Mouse (Mus musculus): ENCODE measurements around the gene Lhpp. TPM values are rescaled to one million over a fixed set of nuclear protein-coding genes. Genes with fewer than 3 reads are reported as not detected.

Gene Lhpp
- total RNA-seq, 2 experiments from 2014 or later: 16.5 to 18.3 TPM

DNA sequence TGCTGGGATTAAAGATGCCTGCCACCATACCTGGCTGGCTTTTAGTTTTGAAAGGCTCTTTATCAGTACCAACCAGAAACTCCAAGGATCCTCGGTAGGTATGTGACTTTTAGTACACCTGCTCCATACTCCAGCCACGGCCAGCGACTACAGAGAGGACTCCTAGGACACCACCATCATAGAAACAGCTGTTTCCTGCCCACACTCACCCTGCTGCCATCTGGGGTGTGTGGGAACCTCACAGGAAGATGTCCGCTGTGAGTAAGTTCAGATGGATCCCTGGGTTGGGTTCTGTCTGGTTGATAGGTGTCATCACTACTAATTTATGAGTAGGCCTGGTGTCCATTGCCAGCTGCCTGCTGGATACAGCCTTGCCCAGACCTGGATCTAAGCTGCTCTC lies 88.3 kb downstream of the Lhpp start:
- no peak for DNase-seq (ENCODE audit: low spot score in 2 of 2)
- intact Hi-C loops (cut with DNase I): no loop called here

GRCm38 (mm10) chr7:132699165-132699564 lies 88.7 kb downstream of the Lhpp start:
- intact Hi-C loops (cut with DNase I): no loop called here
- no peak for DNase-seq (ENCODE audit: low spot score in 2 of 2)

GRCm38 (mm10) chr7:132699639-132700038 lies 89.2 kb downstream of the Lhpp start:
- intact Hi-C loops (cut with DNase I): no loop called here
- no peak for DNase-seq (ENCODE audit: low spot score in 2 of 2)

DNA sequence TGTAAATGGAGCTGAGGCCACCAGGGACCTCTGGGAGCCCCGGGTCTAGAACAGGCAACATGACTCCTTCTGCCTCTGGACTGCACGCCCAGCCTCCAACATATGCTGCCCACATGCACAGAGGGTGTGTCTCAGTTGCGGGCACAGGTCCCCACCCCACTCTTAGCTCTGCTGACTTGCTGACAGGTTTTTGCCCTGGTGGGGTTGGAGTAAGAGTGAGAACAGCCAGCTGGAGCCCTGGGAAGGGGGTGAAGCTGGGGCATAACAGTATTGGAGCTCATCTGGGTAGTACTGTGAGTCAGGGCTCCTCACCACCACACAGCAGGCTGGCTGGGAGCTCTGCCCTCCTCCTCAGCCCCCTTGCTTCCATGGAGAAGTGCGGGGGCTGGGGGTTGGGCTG lies 89.7 kb downstream of the Lhpp start:
- intact Hi-C loops (cut with DNase I): no loop called here

GRCm38 (mm10) chr7:132701412-132701811 lies 91.0 kb downstream of the Lhpp start:
- no peak for DNase-seq (ENCODE audit: low spot score in 2 of 2)
- intact Hi-C loops (cut with DNase I): no loop called here

More for the DNA sequence above, 89.7 kb downstream of the Lhpp start:
- no peak for DNase-seq (ENCODE audit: low spot score in 2 of 2)

DNA sequence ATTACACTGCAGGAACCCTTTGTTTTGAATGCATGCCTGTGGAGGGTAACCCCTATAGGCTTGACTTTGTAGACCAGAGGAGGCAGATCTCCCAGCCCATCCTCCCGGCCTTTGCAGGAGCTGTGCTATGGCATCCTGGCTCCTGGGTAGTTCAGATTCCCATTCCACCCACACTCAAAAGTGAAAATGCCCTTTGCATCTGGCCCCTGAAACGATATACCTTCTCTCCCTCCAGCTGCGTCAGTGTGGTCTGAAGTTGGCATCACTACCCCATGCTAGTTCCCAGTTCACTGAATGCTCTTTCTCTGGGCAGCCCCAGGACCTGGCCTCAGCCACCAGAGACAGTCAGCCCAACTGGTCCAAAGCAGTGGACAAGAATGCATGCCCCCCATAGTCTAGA lies 91.6 kb downstream of the Lhpp start:
- intact Hi-C loops (cut with DNase I): no loop called here
- peak in 1 of 2 experiments; percentile 2 for DNase-seq (ENCODE audit: low spot score in 2 of 2)

GRCm38 (mm10) chr7:132702492-132703070 lies 92.1 kb downstream of the Lhpp start:
- DNase-seq (ENCODE audit: low spot score in 2 of 2): peak in 1 of 2 experiments; percentile 8
- intact Hi-C loops (cut with DNase I): no loop called here

GRCm38 (mm10) chr7:132703515-132704309 lies 93.3 kb downstream of the Lhpp start:
- intact Hi-C loops (cut with DNase I): no loop called here

DNA sequence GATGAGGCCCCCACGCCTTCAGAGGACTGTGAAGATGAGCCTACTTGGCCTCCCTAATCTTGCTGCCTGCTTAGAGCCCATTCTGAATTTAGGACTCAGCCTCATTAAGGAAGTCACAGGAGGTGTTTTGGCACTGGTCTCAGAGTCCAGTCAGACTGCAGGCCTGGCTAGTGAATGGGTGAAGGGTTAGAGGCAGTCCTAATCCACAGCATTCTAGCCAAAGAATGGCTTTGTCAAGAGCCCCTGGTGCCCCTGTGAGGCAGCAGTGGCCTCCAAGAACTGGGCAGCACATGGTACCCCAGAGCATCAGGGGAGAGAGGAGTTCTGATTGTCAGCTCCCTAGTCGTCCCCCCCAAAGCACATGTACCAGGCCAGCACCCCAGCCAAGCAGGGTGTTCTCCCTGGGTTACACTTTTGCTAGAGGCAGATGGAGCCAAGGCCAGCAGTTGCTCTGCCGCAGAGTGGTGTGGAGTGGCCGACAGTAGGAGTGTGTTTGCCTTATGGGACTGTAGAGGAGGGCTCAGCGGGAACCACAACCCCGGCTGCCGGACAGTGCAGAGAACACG lies 94.0 kb downstream of the Lhpp start:
- DNase-seq (ENCODE audit: low spot score in 2 of 2): no peak
- intact Hi-C loops (cut with DNase I): no loop called here

More at GRCm38 (mm10) chr7:132703515-132704309, 93.3 kb downstream of the Lhpp start:
- no peak for DNase-seq (ENCODE audit: low spot score in 2 of 2)

DNA sequence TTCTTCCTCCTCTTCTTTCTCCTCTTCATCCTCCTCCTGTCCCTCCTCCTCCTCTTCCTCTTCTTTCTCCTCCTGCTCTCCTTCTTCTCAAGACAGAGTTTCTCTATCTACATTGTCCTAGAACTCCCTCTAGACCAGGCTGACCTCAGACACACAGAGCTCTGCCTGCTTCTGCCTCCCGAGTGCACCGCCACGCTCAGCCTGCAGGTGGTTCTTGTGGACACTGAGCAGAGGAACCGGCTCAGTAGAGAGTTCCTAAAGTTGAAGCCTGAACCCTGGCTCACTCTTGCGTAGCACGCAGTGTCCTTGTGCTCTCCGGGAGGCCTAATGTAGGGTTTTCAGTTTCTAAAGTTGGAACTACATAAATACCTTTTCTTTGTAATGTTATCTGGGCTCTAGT lies 94.7 kb downstream of the Lhpp start:
- intact Hi-C loops (cut with DNase I): no loop called here
- DNase-seq (ENCODE audit: low spot score in 2 of 2): no peak

GRCm38 (mm10) chr7:132711579-132711978 lies 101.1 kb downstream of the Lhpp start:
- no peak for DNase-seq (ENCODE audit: low spot score in 2 of 2)
- intact Hi-C loops (cut with DNase I): loop anchor here (5.0 kb wide), 1 partner anchor 54 kb away; no protein-coding TSS in a partner anchor

DNA sequence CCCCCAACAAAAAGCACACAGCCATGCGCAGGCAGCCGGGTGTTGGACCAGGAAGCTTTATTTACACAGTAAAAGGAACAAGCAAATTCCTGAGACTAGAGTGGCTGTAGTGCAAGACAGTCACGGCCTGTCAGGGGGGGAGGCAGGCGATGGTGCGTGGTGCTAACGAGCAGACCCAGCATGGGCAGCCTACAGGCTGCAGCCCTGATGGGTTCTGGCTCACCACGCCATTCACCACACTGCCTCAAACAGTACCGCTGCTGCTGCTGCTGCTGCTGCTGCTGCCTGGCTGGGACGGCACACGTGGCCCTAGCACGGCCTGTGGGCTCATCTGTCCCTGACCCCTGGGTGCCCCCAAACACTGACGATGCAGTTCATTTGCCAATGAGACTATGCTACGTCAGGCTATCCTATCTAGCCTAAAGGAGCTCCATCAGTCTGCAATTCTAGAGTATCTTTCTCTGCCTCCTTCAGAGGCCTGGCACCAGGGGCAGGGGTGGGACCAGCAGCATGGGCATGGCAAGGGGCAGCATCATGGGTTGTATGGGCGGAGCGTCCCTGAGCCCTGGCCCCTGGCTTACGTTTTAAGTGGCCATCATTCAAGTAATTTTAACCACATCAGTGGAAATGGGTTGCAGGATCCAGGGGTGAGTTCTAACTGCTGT lies 101.7 kb downstream of the Lhpp start:
- intact Hi-C loops (cut with DNase I): loop anchor here (5.0 kb wide), 1 partner anchor 55 kb away; no protein-coding TSS in a partner anchor
- DNase-seq (ENCODE audit: low spot score in 2 of 2): no peak

- DNase-seq (ENCODE audit: low spot score in 2 of 2): no peak
- intact Hi-C loops (cut with DNase I): loop anchor here (5.0 kb wide), 1 partner anchor 56 kb away; no protein-coding TSS in a partner anchor
Measured at GRCm38 (mm10) chr7:132712956-132713355, 102.5 kb downstream of the Lhpp start.

- no peak for DNase-seq (ENCODE audit: low spot score in 2 of 2)
- intact Hi-C loops (cut with DNase I): loop anchor here (5.0 kb wide), 1 partner anchor 56 kb away; no protein-coding TSS in a partner anchor
Measured at GRCm38 (mm10) chr7:132713483-132714126, 103.2 kb downstream of the Lhpp start.

- peak; percentile 56 to 59 for DNase-seq (ENCODE audit: low spot score in 2 of 2)
- intact Hi-C loops (cut with DNase I): loop anchor here (5.0 kb wide), 1 partner anchor 57 kb away; no protein-coding TSS in a partner anchor
Measured at GRCm38 (mm10) chr7:132714236-132714923, 103.9 kb downstream of the Lhpp start.

DNA sequence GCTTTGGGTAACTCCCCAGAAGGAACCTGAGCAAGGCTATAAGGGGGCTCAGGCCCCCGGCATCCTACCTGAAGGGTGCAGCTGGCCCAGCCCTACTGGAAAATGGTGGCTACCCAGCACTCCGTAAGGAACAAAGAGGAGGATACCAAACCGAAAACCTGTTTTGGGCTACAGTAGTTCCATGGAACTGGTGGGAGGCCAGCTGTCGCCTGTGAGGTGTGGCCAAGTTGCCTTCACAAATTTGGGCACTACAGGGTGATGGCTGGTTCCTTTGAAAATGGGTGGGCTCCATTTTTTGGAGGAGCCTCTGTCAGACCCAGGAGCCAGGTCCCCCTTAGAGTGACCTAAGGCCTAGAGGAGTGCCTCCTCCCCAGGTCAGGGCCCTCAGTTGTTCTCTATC lies 104.8 kb downstream of the Lhpp start:
- intact Hi-C loops (cut with DNase I): loop anchor here (5.0 kb wide), 1 partner anchor 97 kb away; the partner anchor contains the start of gene Fam53b
- no peak for DNase-seq (ENCODE audit: low spot score in 2 of 2)

DNA sequence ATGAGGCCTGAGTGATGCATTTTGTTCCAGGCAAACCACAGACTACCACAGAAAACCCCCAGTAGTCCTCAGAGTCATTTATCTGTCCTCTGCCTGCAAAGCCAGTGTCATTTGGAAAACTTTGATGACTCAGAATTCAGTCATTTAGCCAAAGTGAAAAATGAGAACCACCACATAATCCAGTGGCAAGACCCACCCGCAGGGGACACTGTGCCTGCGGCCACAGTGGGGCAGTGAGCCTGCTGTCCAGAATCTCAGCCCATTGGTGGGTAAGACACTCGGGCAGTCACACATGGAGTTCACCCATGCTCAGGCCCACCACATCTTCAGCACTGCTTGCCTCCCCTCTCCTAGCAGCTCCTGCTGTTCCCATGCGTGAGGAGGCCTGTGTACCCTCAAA lies 109.1 kb downstream of the Lhpp start:
- intact Hi-C loops (cut with DNase I): loop anchor here (5.0 kb wide), 1 partner anchor 93 kb away; the partner anchor contains the start of gene Fam53b

GRCm38 (mm10) chr7:132720562-132720961 lies 110.1 kb downstream of the Lhpp start:
- peak; percentile 67 to 71 for DNase-seq (ENCODE audit: low spot score in 2 of 2)
- intact Hi-C loops (cut with DNase I): no loop called here

More for the DNA sequence above, 109.1 kb downstream of the Lhpp start:
- no peak for DNase-seq (ENCODE audit: low spot score in 2 of 2)
